Mouse (Mus musculus) intestine, embryonic 15.5 days (tissue): ENCODE measurements around the gene Hmcn2. TPM values are rescaled to one million over a fixed set of nuclear protein-coding genes. Genes with fewer than 3 reads are reported as not detected.

Source experiments
- ATAC-seq: fragments of 200-750 bp; cut with Nextera tagmentation; 2 replicates; pipeline ENCODE4 v1.8.0; 2017; ENCODE audit warnings: moderate TSS enrichment, moderate library complexity
- H3K27ac ChIP-seq: fragments of 300-500 bp; sonication (generic); 2 replicates; pipeline ENCODE4 v1.5.1; 2015; ENCODE audit warnings: mild to moderate bottlenecking, inconsistent platforms
- H3K27me3 ChIP-seq: fragments of 300-500 bp; sonication (generic); replicated peaks from 2 replicates; pipeline ENCODE4 v1.6.1; 2015; ENCODE audit warnings: inconsistent platforms
- H3K36me3 ChIP-seq: fragments of 300-500 bp; sonication (generic); 2 replicates; pipeline ENCODE4 v1.6.1; 2015; ENCODE audit warnings: inconsistent platforms
- H3K4me1 ChIP-seq: fragments of 300-500 bp; sonication (generic); replicated peaks from 2 replicates; pipeline ENCODE4 v1.6.1; 2015; ENCODE audit warnings: inconsistent platforms
- H3K4me2 ChIP-seq: fragments of 300-500 bp; sonication (generic); replicated peaks from 2 replicates; pipeline ENCODE4 v1.6.1; 2015; ENCODE audit warnings: mild to moderate bottlenecking, inconsistent platforms
- H3K4me3 ChIP-seq: fragments of 300-500 bp; sonication (generic); replicated peaks from 2 replicates; pipeline ENCODE4 v1.5.1; 2015; ENCODE audit warnings: inconsistent platforms
- H3K9ac ChIP-seq: fragments of 300-500 bp; sonication (generic); 2 replicates; pipeline ENCODE4 v1.6.1; 2015; ENCODE audit warnings: inconsistent platforms
- H3K9me3 ChIP-seq: fragments of 300-500 bp; sonication (generic); 2 replicates; pipeline ENCODE4 v1.6.1; 2016; ENCODE audit warnings: inconsistent platforms
- WGBS: fragments of 180-500 bp; shearing (Covaris S2); methylation state at CpG from one replicate; pipeline ENCODE4 v1.1.7; 2015; 5-methylcytosine and 5-hydroxymethylcytosine counted together
- polyA plus RNA-seq: library from polyadenylated mRNA; unstranded; fragments of >200 nt; fragmentation: Nextera tagmentation; extraction: Ambion mirVana; gene quantifications from 2 replicates; pipeline ENCODE4 v1.2.1, GENCODE M21; 2015

Gene Hmcn2
- polyA plus RNA-seq, 1 experiment from 2014 or later: 3.3 TPM

- Histone ChIP-seq H3K9ac (no peak overlapping the region), H3K9me3 (no peaks in the 10 kb centered on the region), H3K27me3 (no peaks in the 10 kb centered on the region), H3K36me3 (peaks cover 14% of the 10 kb centered on the region; the same call in 1 of the 2 replicates), H3K4me3 (no peak overlapping the region), H3K27ac (no peak overlapping the region), H3K4me2 (no peak overlapping the region), H3K4me1 (no peaks in the 10 kb centered on the region)
- ATAC-seq: no peak
- 85% methylated on average over 5 of the region's 5 CpGs for WGBS
Measured at GRCm38 (mm10) chr2:31284531-31284930, 29.7 kb upstream of the Hmcn2 start.

GRCm38 (mm10) chr2:31291421-31291820, 22.8 kb upstream of the Hmcn2 start:
- no peak overlapping the region for H3K9ac ChIP-seq
- WGBS: 12% methylated on average over 6 of the region's 6 CpGs
- H3K4me1 ChIP-seq: no peaks in the 10 kb centered on the region
- H3K27me3 ChIP-seq: no peaks in the 10 kb centered on the region
- no peak overlapping the region for H3K27ac ChIP-seq
- H3K36me3 ChIP-seq: peaks cover 7% of the 10 kb centered on the region; the same call in 1 of the 2 replicates
- no peak overlapping the region for H3K4me2 ChIP-seq
- no peaks in the 10 kb centered on the region for H3K9me3 ChIP-seq
- no peak overlapping the region for H3K4me3 ChIP-seq
- no peak for ATAC-seq

- ATAC-seq: no peak
- H3K27me3 ChIP-seq: no peaks in the 10 kb centered on the region
- no peak overlapping the region for H3K9ac ChIP-seq
- H3K4me2 ChIP-seq: no peak overlapping the region
- no peak overlapping the region for H3K27ac ChIP-seq
- H3K36me3 ChIP-seq: no peaks in the 10 kb centered on the region
- H3K4me1 ChIP-seq: peaks cover 13% of the 10 kb centered on the region
- no peak overlapping the region for H3K4me3 ChIP-seq
- WGBS: 1% methylated on average over 4 of the region's 4 CpGs
- no peaks in the 10 kb centered on the region for H3K9me3 ChIP-seq
Measured at GRCm38 (mm10) chr2:31294985-31295384, 19.2 kb upstream of the Hmcn2 start.

- Histone ChIP-seq H3K27me3 (no peaks in the 10 kb centered on the region), H3K27ac (no peak overlapping the region), H3K9ac (no peak overlapping the region), H3K4me3 (no peak overlapping the region), H3K36me3 (no peaks in the 10 kb centered on the region), H3K4me1 (peaks cover 13% of the 10 kb centered on the region), H3K9me3 (no peaks in the 10 kb centered on the region), H3K4me2 (no peak overlapping the region)
- no peak for ATAC-seq
- 82% methylated on average over 6 of the region's 6 CpGs for WGBS
Measured at GRCm38 (mm10) chr2:31296395-31296794, 17.8 kb upstream of the Hmcn2 start.

GRCm38 (mm10) chr2:31297602-31298268, 16.5 kb upstream of the Hmcn2 start:
- 3% methylated on average over 17 of the region's 17 CpGs for WGBS
- H3K4me3 ChIP-seq: peak overlapping the region; percentile 45
- no peaks in the 10 kb centered on the region for H3K27me3 ChIP-seq
- H3K9me3 ChIP-seq: no peaks in the 10 kb centered on the region
- H3K36me3 ChIP-seq: no peaks in the 10 kb centered on the region
- ATAC-seq: peak; percentile 92
- peak overlapping the region; percentile 56 for H3K4me2 ChIP-seq
- peaks cover 13% of the 10 kb centered on the region for H3K4me1 ChIP-seq
- no peak overlapping the region for H3K27ac ChIP-seq
- H3K9ac ChIP-seq: peak overlapping the region; percentile 41; the same call in 1 of the 2 replicates

GRCm38 (mm10) chr2:31298814-31299213, 15.4 kb upstream of the Hmcn2 start:
- Histone ChIP-seq H3K27ac (no peak overlapping the region), H3K36me3 (no peaks in the 10 kb centered on the region), H3K9me3 (no peaks in the 10 kb centered on the region), H3K4me2 (peak overlapping the region; percentile 56), H3K27me3 (no peaks in the 10 kb centered on the region), H3K4me3 (no peak overlapping the region), H3K9ac (no peak overlapping the region), H3K4me1 (peaks cover 13% of the 10 kb centered on the region)
- ATAC-seq: no peak
- WGBS: 52% methylated on average over 4 of the region's 4 CpGs

GRCm38 (mm10) chr2:31299266-31299665, 14.9 kb upstream of the Hmcn2 start:
- H3K36me3 ChIP-seq: no peaks in the 10 kb centered on the region
- no peak overlapping the region for H3K9ac ChIP-seq
- peaks cover 13% of the 10 kb centered on the region for H3K4me1 ChIP-seq
- ATAC-seq: no peak
- no peaks in the 10 kb centered on the region for H3K9me3 ChIP-seq
- H3K27me3 ChIP-seq: no peaks in the 10 kb centered on the region
- H3K4me2 ChIP-seq: peak overlapping the region; percentile 56; the same call in 1 of the 2 replicates
- no peak overlapping the region for H3K4me3 ChIP-seq
- no peak overlapping the region for H3K27ac ChIP-seq
- WGBS: 31% methylated on average over 4 of the region's 4 CpGs

- WGBS: 79% methylated on average over 10 of the region's 10 CpGs
- Histone ChIP-seq H3K9me3 (no peaks in the 10 kb centered on the region), H3K4me2 (no peak overlapping the region), H3K9ac (no peak overlapping the region), H3K4me1 (peaks cover 13% of the 10 kb centered on the region), H3K4me3 (no peak overlapping the region), H3K36me3 (no peaks in the 10 kb centered on the region), H3K27me3 (no peaks in the 10 kb centered on the region), H3K27ac (no peak overlapping the region)
- ATAC-seq: no peak
Measured at GRCm38 (mm10) chr2:31299996-31300395, 14.2 kb upstream of the Hmcn2 start.

GRCm38 (mm10) chr2:31303177-31303576, 11.0 kb upstream of the Hmcn2 start:
- Histone ChIP-seq H3K4me2 (no peak overlapping the region), H3K27ac (no peak overlapping the region), H3K4me1 (peaks cover 12% of the 10 kb centered on the region), H3K4me3 (no peak overlapping the region), H3K9me3 (no peaks in the 10 kb centered on the region), H3K9ac (no peak overlapping the region), H3K27me3 (no peaks in the 10 kb centered on the region), H3K36me3 (no peaks in the 10 kb centered on the region)
- WGBS: 78% methylated on average over 9 of the region's 9 CpGs
- ATAC-seq: no peak

- no peaks in the 10 kb centered on the region for H3K36me3 ChIP-seq
- peaks cover 3% of the 10 kb centered on the region; the same call in 1 of the 2 replicates for H3K4me1 ChIP-seq
- no peaks in the 10 kb centered on the region for H3K9me3 ChIP-seq
- H3K27me3 ChIP-seq: no peaks in the 10 kb centered on the region
- WGBS: 69% methylated on average over 9 of the region's 9 CpGs
- no peak overlapping the region for H3K27ac ChIP-seq
- H3K9ac ChIP-seq: no peak overlapping the region
- no peak overlapping the region for H3K4me2 ChIP-seq
- no peak overlapping the region for H3K4me3 ChIP-seq
- no peak for ATAC-seq
Measured at GRCm38 (mm10) chr2:31304191-31304590, 10.0 kb upstream of the Hmcn2 start.

GRCm38 (mm10) chr2:31304801-31305665, 9.2 kb upstream of the Hmcn2 start:
- no peak overlapping the region for H3K9ac ChIP-seq
- no peaks in the 10 kb centered on the region for H3K9me3 ChIP-seq
- no peak overlapping the region for H3K27ac ChIP-seq
- ATAC-seq: no peak
- no peaks in the 10 kb centered on the region for H3K4me1 ChIP-seq
- H3K27me3 ChIP-seq: 0 out of 2 replicates have a peak, but pooled peaks cover under 1% of the 10 kb centered on the region
- H3K36me3 ChIP-seq: no peaks in the 10 kb centered on the region
- no peak overlapping the region for H3K4me2 ChIP-seq
- no peak overlapping the region for H3K4me3 ChIP-seq
- 70% methylated on average over 22 of the region's 22 CpGs for WGBS

- ATAC-seq: no peak
- Histone ChIP-seq H3K4me2 (no peak overlapping the region), H3K4me3 (no peak overlapping the region), H3K36me3 (no peaks in the 10 kb centered on the region), H3K27ac (no peak overlapping the region), H3K9me3 (no peaks in the 10 kb centered on the region), H3K27me3 (0 out of 2 replicates have a peak, but pooled peaks cover 2% of the 10 kb centered on the region), H3K9ac (no peak overlapping the region), H3K4me1 (no peaks in the 10 kb centered on the region)
- WGBS: 42% methylated on average over 4 of the region's 4 CpGs
Measured at GRCm38 (mm10) chr2:31305684-31306083, 8.5 kb upstream of the Hmcn2 start.
